Mouse (Mus musculus): ENCODE measurements at regions not wholly inside any gene's neighbourhood (a gene's known extent, or its start where the extent isn't known, plus 50 kb on each side); places are given as distances from the start of the nearest gene placed in this dataset.

DNA sequence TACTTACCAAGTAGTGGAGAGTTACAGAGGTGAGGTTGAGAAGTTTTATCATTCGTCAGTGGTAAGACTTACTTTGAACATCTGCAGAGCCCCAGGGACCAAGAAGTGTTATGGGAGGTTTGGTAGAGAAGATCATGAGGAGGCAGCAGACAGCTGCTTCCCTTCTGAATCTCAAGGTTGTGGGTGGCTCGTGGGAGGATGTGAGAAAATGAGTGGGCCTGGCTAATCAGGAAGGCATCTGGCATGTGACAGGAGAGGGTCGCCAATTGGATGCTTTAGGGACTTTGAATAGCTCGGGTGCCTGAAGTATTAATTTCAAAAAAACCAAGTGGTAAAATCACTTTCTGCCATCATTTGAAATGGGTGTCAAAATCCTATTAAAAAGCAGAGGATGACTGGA, 258.9 kb downstream of the Sqor start:
- Histone ChIP-seq H3K4me1 (no peaks in the 10 kb centered on the region), H3K4me2 (no peak overlapping the region), H3K4me3 (no peak overlapping the region), H3K9me3 (replicated peaks) (no peaks in the 10 kb centered on the region), H3K27me3 (no peaks in the 10 kb centered on the region), H3K36me3 (ENCODE audit: poor library complexity, severe bottlenecking) (no peaks in the 10 kb centered on the region), H3K27ac (no peak overlapping the region), H3K9ac (no peak overlapping the region)
- 69% methylated on average over 4 of the region's 4 CpGs for WGBS
- no peak for ATAC-seq

DNA sequence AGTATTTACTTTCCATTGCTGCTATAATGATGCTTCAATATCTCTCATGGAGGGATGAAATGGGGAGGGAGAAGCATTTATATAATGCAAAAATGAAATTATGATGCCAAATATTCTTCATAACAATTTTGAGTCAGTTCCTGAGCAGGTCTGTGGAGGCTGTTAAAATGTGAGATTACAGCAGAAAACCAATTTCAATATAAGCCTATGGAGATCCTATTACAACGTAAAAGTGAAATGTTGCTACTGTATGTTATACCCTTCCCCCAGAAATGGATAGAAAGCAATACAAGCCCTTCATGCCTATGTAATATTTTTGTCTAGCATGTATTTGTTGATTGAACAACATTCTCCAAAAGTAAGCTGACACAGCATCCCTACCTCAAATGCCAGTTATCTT, 259.3 kb downstream of the Sqor start:
- WGBS = 82% methylated on average over 1 of the region's 1 CpGs
- no peak overlapping the region for H3K4me3 ChIP-seq
- H3K27me3 ChIP-seq = no peaks in the 10 kb centered on the region
- no peaks in the 10 kb centered on the region for H3K36me3 ChIP-seq (ENCODE audit: poor library complexity, severe bottlenecking)
- ATAC-seq = no peak
- no peaks in the 10 kb centered on the region for H3K4me1 ChIP-seq
- H3K4me2 ChIP-seq = no peak overlapping the region
- no peak overlapping the region for H3K9ac ChIP-seq
- no peaks in the 10 kb centered on the region for H3K9me3 ChIP-seq (replicated peaks)
- no peak overlapping the region for H3K27ac ChIP-seq

DNA sequence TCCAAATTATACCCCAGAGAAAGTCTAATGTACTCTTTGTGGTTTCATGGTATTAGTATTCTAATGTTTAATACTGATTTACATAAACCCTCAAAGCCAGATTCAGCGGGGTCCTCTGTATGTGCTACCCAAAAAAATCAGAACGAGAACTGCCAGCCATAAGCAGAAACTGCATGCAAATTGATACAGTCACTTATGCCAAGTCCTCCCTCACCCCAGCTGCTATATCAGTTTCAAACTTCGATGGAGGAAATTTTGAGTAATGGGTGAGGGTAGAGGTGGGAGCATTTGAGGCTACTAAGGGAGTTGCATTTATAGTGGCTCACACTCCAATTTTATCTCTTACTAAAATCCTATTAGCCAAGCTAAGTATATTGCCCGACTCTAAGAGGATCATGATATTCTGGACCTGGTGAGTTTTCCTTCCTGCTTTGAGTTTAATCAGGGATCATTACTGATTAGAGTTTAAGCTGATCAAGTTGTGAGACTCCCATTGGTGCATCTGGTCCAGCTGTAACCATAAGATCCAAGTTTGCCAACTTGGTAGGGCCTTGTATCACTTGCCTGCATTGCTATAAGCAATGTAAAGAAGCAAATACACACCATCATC, 260.0 kb downstream of the Sqor start:
- Histone ChIP-seq H3K4me2 (no peak overlapping the region), H3K36me3 (ENCODE audit: poor library complexity, severe bottlenecking) (no peaks in the 10 kb centered on the region), H3K9me3 (replicated peaks) (no peaks in the 10 kb centered on the region), H3K4me3 (no peak overlapping the region), H3K9ac (no peak overlapping the region), H3K4me1 (no peaks in the 10 kb centered on the region), H3K27me3 (no peaks in the 10 kb centered on the region), H3K27ac (no peak overlapping the region)
- no peak for ATAC-seq
- WGBS = 75% methylated on average over 4 of the region's 4 CpGs

DNA sequence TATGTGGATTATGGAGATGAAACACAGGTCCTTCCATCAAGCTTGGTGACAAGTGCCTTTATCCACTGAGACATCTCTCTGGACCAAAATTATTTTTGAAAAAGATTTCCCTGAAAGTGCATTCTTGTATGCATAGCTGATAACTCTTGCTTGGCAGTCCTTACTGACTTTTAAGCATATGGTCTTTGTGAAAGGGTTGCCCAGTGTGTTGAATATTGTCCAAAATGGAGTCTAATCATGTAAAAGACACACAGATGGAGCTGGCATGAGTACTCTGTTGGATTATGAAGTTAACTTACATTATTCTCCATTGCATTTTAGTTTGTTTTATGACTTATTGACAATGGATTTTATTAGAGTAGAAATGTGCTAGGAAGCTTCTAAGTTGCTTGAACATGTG, 282.3 kb downstream of the Sqor start:
- H3K27ac ChIP-seq = no peak overlapping the region
- no peaks in the 10 kb centered on the region for H3K9me3 ChIP-seq (replicated peaks)
- ATAC-seq = no peak
- H3K9ac ChIP-seq = no peak overlapping the region
- H3K36me3 ChIP-seq (ENCODE audit: poor library complexity, severe bottlenecking) = no peaks in the 10 kb centered on the region
- H3K4me1 ChIP-seq = no peaks in the 10 kb centered on the region
- H3K4me3 ChIP-seq = no peak overlapping the region
- no peaks in the 10 kb centered on the region for H3K27me3 ChIP-seq
- no peak overlapping the region for H3K4me2 ChIP-seq

- Histone ChIP-seq H3K9ac (no peak overlapping the region), H3K4me3 (no peak overlapping the region), H3K36me3 (ENCODE audit: poor library complexity, severe bottlenecking) (no peaks in the 10 kb centered on the region), H3K9me3 (replicated peaks) (no peaks in the 10 kb centered on the region), H3K27ac (no peak overlapping the region), H3K4me2 (no peak overlapping the region), H3K27me3 (no peaks in the 10 kb centered on the region), H3K4me1 (no peaks in the 10 kb centered on the region)
- ATAC-seq = no peak
- 98% methylated on average over 1 of the region's 1 CpGs for WGBS
Measured at GRCm38 (mm10) chr2:123064648-123065047, 299.6 kb downstream of the Sqor start.

GRCm38 (mm10) chr2:123068809-123069208, 303.8 kb downstream of the Sqor start:
- H3K4me3 ChIP-seq = no peak overlapping the region
- no peak overlapping the region for H3K9ac ChIP-seq
- H3K9me3 ChIP-seq (replicated peaks) = no peaks in the 10 kb centered on the region
- no peaks in the 10 kb centered on the region for H3K4me1 ChIP-seq
- WGBS = 53% methylated on average over 5 of the region's 5 CpGs
- no peak overlapping the region for H3K27ac ChIP-seq
- no peak for ATAC-seq
- H3K4me2 ChIP-seq = no peak overlapping the region
- no peaks in the 10 kb centered on the region for H3K27me3 ChIP-seq
- no peaks in the 10 kb centered on the region for H3K36me3 ChIP-seq (ENCODE audit: poor library complexity, severe bottlenecking)

DNA sequence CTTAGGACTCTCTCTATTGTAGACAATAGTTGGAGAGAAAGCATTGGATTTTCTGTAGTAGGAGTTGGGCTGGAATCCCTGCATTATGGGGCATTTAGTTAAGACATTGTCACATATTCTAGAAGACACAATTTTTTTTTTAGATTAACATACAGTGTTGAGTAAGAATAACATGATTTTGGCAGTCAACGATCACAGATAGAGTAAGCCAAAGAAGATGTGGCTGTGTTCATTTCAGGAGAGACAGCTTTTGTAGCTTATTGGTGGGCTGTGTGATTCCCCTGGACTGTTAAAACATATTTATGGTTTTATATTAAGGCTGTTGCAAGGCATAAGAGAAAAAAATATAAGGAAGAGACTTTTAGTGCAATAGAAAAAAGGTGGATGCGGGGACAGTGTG, 307.6 kb downstream of the Sqor start:
- H3K4me1 ChIP-seq = no peaks in the 10 kb centered on the region
- 92% methylated on average over 2 of the region's 2 CpGs for WGBS
- no peaks in the 10 kb centered on the region for H3K9me3 ChIP-seq (replicated peaks)
- no peak overlapping the region for H3K9ac ChIP-seq
- no peaks in the 10 kb centered on the region for H3K36me3 ChIP-seq (ENCODE audit: poor library complexity, severe bottlenecking)
- no peak overlapping the region for H3K4me3 ChIP-seq
- no peaks in the 10 kb centered on the region for H3K27me3 ChIP-seq
- no peak overlapping the region for H3K27ac ChIP-seq
- no peak overlapping the region for H3K4me2 ChIP-seq
- no peak for ATAC-seq

DNA sequence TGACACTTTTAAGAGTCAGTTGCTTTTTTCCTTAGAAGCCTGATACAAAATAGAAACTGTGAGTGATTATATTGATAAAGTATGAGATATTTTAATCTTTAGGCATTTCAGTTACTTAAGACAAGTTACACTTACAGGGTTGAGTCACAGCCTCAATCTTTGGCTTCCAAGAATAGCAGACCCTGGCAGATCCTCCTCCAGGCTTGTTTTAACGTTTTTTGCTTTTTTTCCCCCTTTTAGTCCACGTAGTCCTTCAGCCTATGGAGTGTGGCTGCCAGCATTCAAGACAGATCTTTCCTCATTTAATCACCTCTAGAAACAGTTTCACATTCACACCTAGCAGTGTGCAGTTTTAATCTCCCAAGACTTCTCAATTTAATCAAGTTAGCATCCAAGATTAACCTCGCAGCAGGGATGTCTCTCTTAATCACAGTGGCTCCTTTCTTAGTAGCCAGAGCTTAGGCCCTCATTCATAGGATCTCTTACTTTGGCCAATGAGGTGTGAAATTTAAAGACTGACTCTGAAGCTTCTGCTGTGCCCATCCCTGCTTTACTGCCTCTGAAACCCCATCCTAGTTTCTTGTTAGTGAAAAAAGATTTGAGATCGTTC, 308.5 kb downstream of the Sqor start:
- no peak overlapping the region for H3K4me2 ChIP-seq
- no peak for ATAC-seq
- H3K36me3 ChIP-seq (ENCODE audit: poor library complexity, severe bottlenecking) = no peaks in the 10 kb centered on the region
- no peaks in the 10 kb centered on the region for H3K27me3 ChIP-seq
- no peak overlapping the region for H3K27ac ChIP-seq
- no peak overlapping the region for H3K9ac ChIP-seq
- H3K4me3 ChIP-seq = no peak overlapping the region
- H3K9me3 ChIP-seq (replicated peaks) = no peaks in the 10 kb centered on the region
- no peaks in the 10 kb centered on the region for H3K4me1 ChIP-seq
- 5% methylated on average over 4 of the region's 4 CpGs for WGBS

GRCm38 (mm10) chr2:123092726-123093125, 327.7 kb downstream of the Sqor start:
- Histone ChIP-seq H3K4me1 (no peaks in the 10 kb centered on the region), H3K27ac (no peak overlapping the region), H3K9me3 (replicated peaks) (no peaks in the 10 kb centered on the region), H3K4me2 (no peak overlapping the region), H3K4me3 (no peak overlapping the region), H3K27me3 (no peaks in the 10 kb centered on the region), H3K9ac (no peak overlapping the region), H3K36me3 (ENCODE audit: poor library complexity, severe bottlenecking) (no peaks in the 10 kb centered on the region)
- ATAC-seq = no peak
- 70% methylated on average over 1 of the region's 1 CpGs for WGBS

DNA sequence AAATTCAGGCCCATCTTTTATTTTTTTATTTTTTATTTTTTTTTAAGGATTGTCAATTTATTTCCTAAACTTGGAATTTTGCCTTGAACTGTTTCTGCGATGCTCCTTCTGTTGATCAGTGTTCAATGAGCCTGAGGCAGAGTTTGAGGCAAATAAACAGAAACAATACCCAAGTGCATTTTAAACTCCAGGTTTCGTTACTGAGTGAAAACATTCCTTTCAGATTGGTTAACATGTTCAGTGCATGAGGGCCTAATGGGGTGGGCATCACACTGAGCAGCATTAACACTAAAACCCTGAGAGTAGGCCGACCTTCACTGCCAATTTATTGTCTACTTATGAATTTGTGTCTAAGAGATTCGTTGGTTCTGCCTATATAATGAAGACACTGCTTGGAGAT, 338.5 kb downstream of the Sqor start:
- no peaks in the 10 kb centered on the region for H3K9me3 ChIP-seq (replicated peaks)
- no peak overlapping the region for H3K4me3 ChIP-seq
- ATAC-seq = no peak
- WGBS = 62% methylated on average over 4 of the region's 4 CpGs
- H3K27ac ChIP-seq = no peak overlapping the region
- H3K27me3 ChIP-seq = no peaks in the 10 kb centered on the region
- H3K36me3 ChIP-seq (ENCODE audit: poor library complexity, severe bottlenecking) = no peaks in the 10 kb centered on the region
- no peak overlapping the region for H3K9ac ChIP-seq
- no peaks in the 10 kb centered on the region for H3K4me1 ChIP-seq
- H3K4me2 ChIP-seq = no peak overlapping the region

- no peak overlapping the region for H3K27ac ChIP-seq
- H3K4me3 ChIP-seq = no peak overlapping the region
- H3K9me3 ChIP-seq (replicated peaks) = no peaks in the 10 kb centered on the region
- ATAC-seq = no peak
- no peak overlapping the region for H3K4me2 ChIP-seq
- no peaks in the 10 kb centered on the region for H3K27me3 ChIP-seq
- H3K9ac ChIP-seq = no peak overlapping the region
- 66% methylated on average over 2 of the region's 2 CpGs for WGBS
- no peaks in the 10 kb centered on the region for H3K4me1 ChIP-seq
- H3K36me3 ChIP-seq (ENCODE audit: poor library complexity, severe bottlenecking) = no peaks in the 10 kb centered on the region
Measured at GRCm38 (mm10) chr2:123131496-123131895, 366.5 kb downstream of the Sqor start.

DNA sequence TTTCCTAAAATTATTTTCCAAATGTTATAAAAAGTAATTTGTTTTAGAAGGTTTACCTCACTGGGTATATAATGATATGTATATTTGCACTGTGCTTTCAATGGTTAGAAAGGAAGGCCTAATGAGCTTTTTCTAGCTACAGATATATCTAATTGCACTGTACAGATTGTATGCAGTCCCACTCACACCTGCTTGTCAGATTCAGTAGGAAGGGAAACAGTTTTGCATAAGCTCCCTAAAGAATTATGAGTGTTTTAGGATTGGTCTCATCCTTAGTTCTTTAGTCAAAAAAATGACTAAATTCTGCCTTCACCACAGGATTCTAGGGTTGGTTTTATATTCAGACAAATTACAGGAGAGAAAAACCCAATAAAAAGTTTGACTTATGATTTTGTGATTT, 388.1 kb downstream of the Sqor start:
- no peaks in the 10 kb centered on the region for H3K4me1 ChIP-seq
- no peak overlapping the region for H3K27ac ChIP-seq
- no peak overlapping the region for H3K4me2 ChIP-seq
- H3K27me3 ChIP-seq = no peaks in the 10 kb centered on the region
- H3K4me3 ChIP-seq = no peak overlapping the region
- H3K9ac ChIP-seq = no peak overlapping the region
- no peaks in the 10 kb centered on the region for H3K36me3 ChIP-seq (ENCODE audit: poor library complexity, severe bottlenecking)
- no peak for ATAC-seq
- H3K9me3 ChIP-seq (replicated peaks) = no peaks in the 10 kb centered on the region

DNA sequence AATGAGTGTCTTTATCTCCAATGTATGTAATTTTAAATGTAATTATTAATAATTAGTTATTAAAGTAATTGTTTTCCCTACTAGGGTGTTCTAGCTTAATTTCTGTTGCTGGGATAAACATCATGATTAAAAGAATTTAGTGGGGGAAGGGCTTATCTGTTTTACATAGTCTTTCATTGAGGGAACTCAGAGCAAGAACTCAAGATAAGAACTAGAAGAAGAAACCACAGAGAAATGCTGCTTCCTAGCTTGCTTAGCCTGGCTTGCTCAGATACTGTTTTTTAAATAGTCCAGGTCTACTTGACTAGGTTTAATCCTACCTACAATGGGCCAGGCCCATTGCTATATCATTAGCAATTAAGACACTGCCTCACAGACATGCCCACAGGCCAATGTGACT, 400.3 kb downstream of the Sqor start:
- H3K4me2 ChIP-seq = no peak overlapping the region
- H3K27me3 ChIP-seq = no peaks in the 10 kb centered on the region
- H3K9ac ChIP-seq = no peak overlapping the region
- no peak overlapping the region for H3K4me3 ChIP-seq
- no peaks in the 10 kb centered on the region for H3K4me1 ChIP-seq
- no peak overlapping the region for H3K27ac ChIP-seq
- H3K9me3 ChIP-seq (replicated peaks) = no peaks in the 10 kb centered on the region
- no peak for ATAC-seq
- H3K36me3 ChIP-seq (ENCODE audit: poor library complexity, severe bottlenecking) = no peaks in the 10 kb centered on the region

All from forebrain, embryonic 13.5 days (tissue).